Mouse (Mus musculus) brain, adult 2 months (tissue): ENCODE data around the gene Chek2.
"Not testable (repeated sequence)": the region's sequence is repeated elsewhere in the genome, so short reads cannot be mapped to it uniquely, and the experiment has no call there.

Experiments
- DNase-seq: peaks from one replicate; pipeline ENCODE4 v3.0.0; 2011; ENCODE audit warnings: low read depth, low spot score

The Chek2 gene

GRCm38 (mm10) chr5:110839038-110839677, 621 bp upstream of the Chek2 start:
- no peak for DNase-seq

GRCm38 (mm10) chr5:110840465-110840864, 686 bp downstream of the Chek2 start:
- DNase-seq, result peak; percentile 13

GRCm38 (mm10) chr5:110841046-110841862, 1.5 kb downstream of the Chek2 start:
- DNase-seq, result no peak

GRCm38 (mm10) chr5:110852990-110853389, 13.2 kb downstream of the Chek2 start:
- no peak for DNase-seq

GRCm38 (mm10) chr5:110857091-110857490, 17.3 kb downstream of the Chek2 start:
- DNase-seq, result no peak

- peak; percentile 57 for DNase-seq
Observed at GRCm38 (mm10) chr5:110859013-110859650, 19.4 kb downstream of the Chek2 start.

GRCm38 (mm10) chr5:110860445-110860844, 20.7 kb downstream of the Chek2 start:
- no peak for DNase-seq

GRCm38 (mm10) chr5:110868460-110868859, 28.7 kb downstream of the Chek2 start:
- peak; percentile 12 for DNase-seq

- peak; percentile 41 for DNase-seq
Observed at GRCm38 (mm10) chr5:110869242-110869669, 29.5 kb downstream of the Chek2 start.

- peak; percentile 44 for DNase-seq
Observed at GRCm38 (mm10) chr5:110873160-110873559, 33.4 kb downstream of the Chek2 start.

GRCm38 (mm10) chr5:110874711-110875110, 34.9 kb downstream of the Chek2 start:
- no peak for DNase-seq

GRCm38 (mm10) chr5:110875286-110875685, 35.5 kb downstream of the Chek2 start:
- no peak for DNase-seq

GRCm38 (mm10) chr5:110877666-110878505, 38.1 kb downstream of the Chek2 start:
- no peak for DNase-seq

GRCm38 (mm10) chr5:110878526-110878925, 38.7 kb downstream of the Chek2 start:
- DNase-seq, result not testable (repeated sequence)

- no peak for DNase-seq
Observed at GRCm38 (mm10) chr5:110879042-110879441, 39.3 kb downstream of the Chek2 start.

GRCm38 (mm10) chr5:110879584-110880374, 40.0 kb downstream of the Chek2 start, which contains the start of gene Ttc28:
Ttc28 (plus strand) TSS chr5:110879803.
- peak; percentile 91 for DNase-seq

- no peak for DNase-seq
Observed at GRCm38 (mm10) chr5:110888596-110888995, 48.8 kb downstream of the Chek2 start.

GRCm38 (mm10) chr5:110889945-110890344, 50.2 kb downstream of the Chek2 start:
- no peak for DNase-seq

GRCm38 (mm10) chr5:110890561-110890960, 50.8 kb downstream of the Chek2 start:
- no peak for DNase-seq

GRCm38 (mm10) chr5:110897114-110897788, 57.5 kb downstream of the Chek2 start:
- DNase-seq, result no peak
